Mouse (Mus musculus): ENCODE results near the gene Rab8b.

DNA sequence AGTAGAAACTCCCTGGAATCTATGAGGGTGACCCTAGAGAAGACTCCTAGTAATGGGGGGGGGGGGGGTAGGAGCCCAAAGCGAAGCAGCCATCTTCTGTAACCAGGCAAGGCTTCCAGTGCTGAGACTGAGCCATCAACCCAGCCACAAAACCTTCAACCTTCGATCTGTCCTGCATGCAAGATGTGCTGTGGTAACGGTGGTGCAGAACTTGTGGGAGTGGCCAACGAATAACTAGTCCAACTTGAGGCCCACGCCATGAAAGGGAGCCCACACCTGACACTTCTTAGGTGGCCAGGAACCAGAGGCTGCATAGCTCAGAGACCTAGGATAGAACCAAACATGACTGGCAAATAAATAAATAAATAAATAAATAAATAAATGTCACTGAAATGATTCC, 8.8 kb downstream of the Rab8b start:
- TF ChIP-seq POLR2A (IDR thresholded peaks at IDR 0.05; ENCODE audit: insufficient read length, low read depth), result no peak
- no peak for TF ChIP-seq CEBPB (IDR thresholded peaks at IDR 0.05; ENCODE audit: insufficient read depth, poor library complexity, severe bottlenecking)
- TF ChIP-seq E2F4 (IDR thresholded peaks at IDR 0.05; ENCODE audit: insufficient read depth), result no peak
- TF ChIP-seq MYOD1 (IDR thresholded peaks at IDR 0.05; ENCODE audit: control insufficient read depth in 1 of 3, insufficient read length in 2 of 3, low read depth in 2 of 3), result no peak
- TF ChIP-seq MYOG (IDR thresholded peaks at IDR 0.05; ENCODE audit: control insufficient read depth in 1 of 3, insufficient read depth in 1 of 3, insufficient read length in 2 of 3, low read depth in 2 of 3), result no peak
- no peak for TF ChIP-seq POLR2AphosphoS2 (IDR thresholded peaks at IDR 0.05; ENCODE audit: insufficient read length, low read depth)
- no peak for TF ChIP-seq MAX (IDR thresholded peaks at IDR 0.05; ENCODE audit: low read depth)
- no peak for TF ChIP-seq USF1 (IDR thresholded peaks at IDR 0.05; ENCODE audit: low read depth)
- no peak for TF ChIP-seq TCF3 (IDR thresholded peaks at IDR 0.05; ENCODE audit: insufficient read length, low read depth)
